Mouse (Mus musculus) midbrain, embryonic 13.5 days (tissue): ENCODE measurements around the gene Pofut1. TPM values are rescaled to one million over a fixed set of nuclear protein-coding genes. Genes with fewer than 3 reads are reported as not detected.
A peak's percentile ranks its signal among the peaks of the same experiment; 100 is the strongest.

Source experiments
- ATAC-seq: fragments of 200-750 bp; cut with Nextera tagmentation; 2 replicates; pipeline ENCODE4 v1.8.0; 2017; ENCODE audit warnings: mild to moderate bottlenecking, moderate TSS enrichment, moderate library complexity
- H3K27ac ChIP-seq: fragments of 300-500 bp; sonication (generic); 2 replicates; pipeline ENCODE4 v1.5.1; 2015; ENCODE audit warnings: inconsistent platforms, mild to moderate bottlenecking, moderate library complexity
- H3K27me3 ChIP-seq: fragments of 300-500 bp; sonication (generic); 2 replicates; pipeline ENCODE4 v1.6.1; 2015; ENCODE audit warnings: mild to moderate bottlenecking, inconsistent platforms
- H3K36me3 ChIP-seq: fragments of 300-500 bp; sonication (generic); 2 replicates; pipeline ENCODE4 v1.6.1; 2015; ENCODE audit warnings: mild to moderate bottlenecking, inconsistent platforms
- H3K4me1 ChIP-seq: fragments of 300-500 bp; sonication (generic); replicated peaks from 2 replicates; pipeline ENCODE4 v1.6.1; 2015; ENCODE audit warnings: inconsistent platforms
- H3K4me2 ChIP-seq: fragments of 300-500 bp; sonication (generic); replicated peaks from 2 replicates; pipeline ENCODE4 v1.6.1; 2015; ENCODE audit warnings: moderate library complexity, mild to moderate bottlenecking, inconsistent platforms
- H3K4me3 ChIP-seq: fragments of 300-500 bp; sonication (generic); replicated peaks from 2 replicates; pipeline ENCODE4 v1.5.1; 2015; ENCODE audit warnings: mild to moderate bottlenecking, inconsistent platforms
- H3K9ac ChIP-seq: fragments of 300-500 bp; sonication (generic); replicated peaks from 2 replicates; pipeline ENCODE4 v1.6.1; 2015; ENCODE audit warnings: mild to moderate bottlenecking, inconsistent platforms
- H3K9me3 ChIP-seq: fragments of 300-500 bp; sonication (generic); 2 replicates; pipeline ENCODE4 v1.6.1; 2016; ENCODE audit warnings: mild to moderate bottlenecking, inconsistent platforms
- WGBS: fragments of 180-500 bp; shearing (Covaris S2); methylation state at CpG from one replicate; pipeline ENCODE4 v1.1.7; 2015; 5-methylcytosine and 5-hydroxymethylcytosine counted together
- polyA plus RNA-seq: library from polyadenylated mRNA; unstranded; fragments of >200 nt; fragmentation: Nextera tagmentation; extraction: Ambion mirVana; gene quantifications from 2 replicates; pipeline ENCODE4 v1.2.1, GENCODE M21; 2015

Gene Pofut1
- polyA plus RNA-seq, 1 experiment from 2014 or later: 5.7 TPM

GRCm38 (mm10) chr2:153298460-153298859 lies 57.1 kb downstream of the Pofut1 start:
- no peak overlapping the region for H3K4me3 ChIP-seq
- no peak overlapping the region for H3K27ac ChIP-seq
- H3K9ac ChIP-seq: no peak overlapping the region
- H3K4me2 ChIP-seq: no peak overlapping the region
- no peaks in the 10 kb centered on the region; the same call in 1 of the 2 replicates for H3K36me3 ChIP-seq
- 0 out of 2 replicates have a peak, but pooled peaks cover 7% of the 10 kb centered on the region for H3K4me1 ChIP-seq
- H3K9me3 ChIP-seq: no peaks in the 10 kb centered on the region
- 84% methylated on average over 4 of the region's 4 CpGs for WGBS
- ATAC-seq: no peak
- H3K27me3 ChIP-seq: no peaks in the 10 kb centered on the region

- 89% methylated on average over 4 of the region's 4 CpGs for WGBS
- ATAC-seq: no peak
- H3K9ac ChIP-seq: no peak overlapping the region
- no peaks in the 10 kb centered on the region for H3K27me3 ChIP-seq
- no peak overlapping the region for H3K4me3 ChIP-seq
- H3K4me2 ChIP-seq: no peak overlapping the region
- no peaks in the 10 kb centered on the region for H3K9me3 ChIP-seq
- 0 out of 2 replicates have a peak, but pooled peaks cover 5% of the 10 kb centered on the region for H3K4me1 ChIP-seq
- H3K27ac ChIP-seq: no peak overlapping the region
- H3K36me3 ChIP-seq: no peaks in the 10 kb centered on the region; the same call in 1 of the 2 replicates
Observed at GRCm38 (mm10) chr2:153298863-153299262, 57.5 kb downstream of the Pofut1 start.

- no peaks in the 10 kb centered on the region for H3K9me3 ChIP-seq
- no peak overlapping the region for H3K4me2 ChIP-seq
- no peak overlapping the region for H3K4me3 ChIP-seq
- no peaks in the 10 kb centered on the region; the same call in 1 of the 2 replicates for H3K36me3 ChIP-seq
- no peak overlapping the region for H3K9ac ChIP-seq
- no peaks in the 10 kb centered on the region for H3K27me3 ChIP-seq
- no peak for ATAC-seq
- WGBS: 92% methylated on average over 5 of the region's 5 CpGs
- H3K27ac ChIP-seq: no peak overlapping the region
- no peaks in the 10 kb centered on the region; the same call in 1 of the 2 replicates for H3K4me1 ChIP-seq
Observed at GRCm38 (mm10) chr2:153301123-153301522, 59.8 kb downstream of the Pofut1 start.

GRCm38 (mm10) chr2:153305240-153305639 lies 63.9 kb downstream of the Pofut1 start:
- ATAC-seq: no peak
- no peaks in the 10 kb centered on the region; the same call in 1 of the 2 replicates for H3K4me1 ChIP-seq
- no peaks in the 10 kb centered on the region for H3K9me3 ChIP-seq
- H3K9ac ChIP-seq: no peak overlapping the region
- no peaks in the 10 kb centered on the region for H3K27me3 ChIP-seq
- H3K27ac ChIP-seq: peak overlapping the region; percentile 19; the same call in 1 of the 2 replicates
- no peaks in the 10 kb centered on the region; the same call in 1 of the 2 replicates for H3K36me3 ChIP-seq
- H3K4me2 ChIP-seq: no peak overlapping the region
- WGBS: 84% methylated on average over 6 of the region's 6 CpGs
- H3K4me3 ChIP-seq: no peak overlapping the region

GRCm38 (mm10) chr2:153308586-153308985 lies 67.3 kb downstream of the Pofut1 start:
- no peak overlapping the region for H3K27ac ChIP-seq
- no peaks in the 10 kb centered on the region for H3K9me3 ChIP-seq
- no peak for ATAC-seq
- H3K4me3 ChIP-seq: no peak overlapping the region
- H3K36me3 ChIP-seq: no peaks in the 10 kb centered on the region
- H3K4me1 ChIP-seq: no peaks in the 10 kb centered on the region; the same call in 1 of the 2 replicates
- H3K9ac ChIP-seq: no peak overlapping the region
- WGBS: 89% methylated on average over 7 of the region's 7 CpGs
- no peak overlapping the region for H3K4me2 ChIP-seq
- no peaks in the 10 kb centered on the region for H3K27me3 ChIP-seq

GRCm38 (mm10) chr2:153309106-153309505 lies 67.8 kb downstream of the Pofut1 start:
- ATAC-seq: no peak
- Histone ChIP-seq H3K27me3 (no peaks in the 10 kb centered on the region), H3K4me2 (no peak overlapping the region), H3K4me1 (no peaks in the 10 kb centered on the region; the same call in 1 of the 2 replicates), H3K27ac (no peak overlapping the region), H3K9me3 (no peaks in the 10 kb centered on the region), H3K9ac (no peak overlapping the region), H3K36me3 (no peaks in the 10 kb centered on the region), H3K4me3 (no peak overlapping the region)
- 85% methylated on average over 8 of the region's 8 CpGs for WGBS

GRCm38 (mm10) chr2:153310228-153310627 lies 68.9 kb downstream of the Pofut1 start:
- Histone ChIP-seq H3K9ac (no peak overlapping the region), H3K27me3 (no peaks in the 10 kb centered on the region), H3K36me3 (no peaks in the 10 kb centered on the region), H3K4me2 (no peak overlapping the region), H3K9me3 (no peaks in the 10 kb centered on the region), H3K4me1 (no peaks in the 10 kb centered on the region; the same call in 1 of the 2 replicates), H3K4me3 (no peak overlapping the region), H3K27ac (no peak overlapping the region)
- ATAC-seq: no peak
- WGBS: 85% methylated on average over 6 of the region's 6 CpGs

GRCm38 (mm10) chr2:153312884-153313283 lies 71.6 kb downstream of the Pofut1 start:
- Histone ChIP-seq H3K4me1 (no peaks in the 10 kb centered on the region), H3K4me2 (no peak overlapping the region), H3K9me3 (no peaks in the 10 kb centered on the region), H3K9ac (no peak overlapping the region), H3K36me3 (peaks cover 19% of the 10 kb centered on the region), H3K4me3 (no peak overlapping the region), H3K27ac (no peak overlapping the region), H3K27me3 (no peaks in the 10 kb centered on the region)
- ATAC-seq: no peak
- WGBS: 93% methylated on average over 9 of the region's 9 CpGs

- Histone ChIP-seq H3K4me1 (no peaks in the 10 kb centered on the region), H3K9ac (no peak overlapping the region), H3K27ac (no peak overlapping the region), H3K36me3 (peaks cover 66% of the 10 kb centered on the region), H3K27me3 (no peaks in the 10 kb centered on the region), H3K4me3 (no peak overlapping the region), H3K9me3 (no peaks in the 10 kb centered on the region), H3K4me2 (no peak overlapping the region)
- ATAC-seq: no peak
- 93% methylated on average over 4 of the region's 4 CpGs for WGBS
Observed at GRCm38 (mm10) chr2:153318408-153318807, 77.1 kb downstream of the Pofut1 start.

- no peaks in the 10 kb centered on the region for H3K4me1 ChIP-seq
- no peaks in the 10 kb centered on the region for H3K27me3 ChIP-seq
- no peak overlapping the region for H3K9ac ChIP-seq
- no peak overlapping the region for H3K27ac ChIP-seq
- WGBS: 87% methylated on average over 8 of the region's 8 CpGs
- no peaks in the 10 kb centered on the region for H3K9me3 ChIP-seq
- no peak overlapping the region for H3K4me3 ChIP-seq
- H3K36me3 ChIP-seq: peaks cover 73% of the 10 kb centered on the region
- no peak overlapping the region for H3K4me2 ChIP-seq
- no peak for ATAC-seq
Observed at GRCm38 (mm10) chr2:153319036-153319643, 77.8 kb downstream of the Pofut1 start.
